Mouse (Mus musculus) ES-E14 (cell line): ENCODE measurements around the gene Mndal. TPM values are rescaled to one million over a fixed set of nuclear protein-coding genes. Genes with fewer than 3 reads are reported as not detected.
"Not testable (repeated sequence)": the region's sequence is repeated elsewhere in the genome, so short reads cannot be mapped to it uniquely, and the experiment has no call there.

ENCODE experiments used
- DNase-seq: peaks from one replicate; pipeline ENCODE4 v3.0.0-alpha.2; 2013; ENCODE audit warnings: low read depth, low spot score
- H3K27ac ChIP-seq: 2 replicates; pipeline ENCODE4 v1.5.1; 2012; ENCODE audit warnings: low read depth, mild to moderate bottlenecking, low read length, moderate library complexity, mixed read lengths; ENCODE audit not compliant: poor library complexity, insufficient read depth, severe bottlenecking
- H3K36me3 ChIP-seq: 2 replicates; pipeline ENCODE4 v1.6.1; 2012; ENCODE audit warnings: mild to moderate bottlenecking, low read length, moderate library complexity, mixed read lengths; ENCODE audit not compliant: control insufficient read depth, poor library complexity, insufficient read depth, severe bottlenecking
- H3K4me1 ChIP-seq, 2 experiments: fragments of 150-350 bp in 1 of 2; sonication (generic) in 1 of 2; 2 replicates each; pipeline ENCODE4 v1.6.1; 2012; ENCODE audit warnings: low read length in 2 of 2, mild to moderate bottlenecking in 1 of 2, mixed read lengths in 1 of 2; ENCODE audit not compliant: control insufficient read depth in 2 of 2, insufficient read depth in 2 of 2, poor library complexity in 1 of 2
- H3K4me3 ChIP-seq, 2 experiments: fragments of 150-350 bp in 1 of 2; sonication (generic) in 1 of 2; 2 replicates each; pipeline ENCODE4 v1.5.1; 2012; ENCODE audit warnings: low read length in 2 of 2, low read depth in 1 of 2, mild to moderate bottlenecking in 1 of 2, mixed read lengths in 1 of 2; ENCODE audit not compliant: insufficient read depth in 1 of 2, poor library complexity in 1 of 2, severe bottlenecking in 1 of 2
- H3K9ac ChIP-seq: 2 replicates; pipeline ENCODE4 v1.6.1; 2012; ENCODE audit warnings: low read depth, mild to moderate bottlenecking, low read length, mixed read lengths; ENCODE audit not compliant: poor library complexity, insufficient read depth, severe bottlenecking
- H3K9me3 ChIP-seq: fragments of 150-350 bp; sonication (generic); 2 replicates; pipeline ENCODE4 v1.6.1; 2012; ENCODE audit warnings: low read depth, mild to moderate bottlenecking, low read length; ENCODE audit not compliant: control insufficient read depth, insufficient read depth
- CHD2 ChIP-seq: IDR thresholded peaks from 2 replicates; pipeline ENCODE4 v1.6.1; 2014; ENCODE audit warnings: mild to moderate bottlenecking, low read depth, low read length, inconsistent platforms
- HCFC1 ChIP-seq: IDR thresholded peaks from 2 replicates; pipeline ENCODE4 v1.6.1; 2012; ENCODE audit warnings: low read length, inconsistent platforms, borderline replicate concordance; ENCODE audit not compliant: insufficient read depth
- MAFK ChIP-seq: IDR thresholded peaks from 2 replicates; pipeline ENCODE4 v1.6.1; 2014; ENCODE audit warnings: mild to moderate bottlenecking, low read depth, low read length, inconsistent platforms; ENCODE audit not compliant: insufficient read depth
- ZC3H11A ChIP-seq: IDR thresholded peaks from 2 replicates; pipeline ENCODE4 v1.6.1; 2012; ENCODE audit warnings: low read depth, mild to moderate bottlenecking, inconsistent platforms, low read length, borderline replicate concordance
- ZNF384 ChIP-seq: IDR thresholded peaks from 2 replicates; pipeline ENCODE4 v1.6.1; 2012; ENCODE audit warnings: low read depth, low read length, inconsistent platforms
- in situ Hi-C, 2 experiments: fragments of 600-800 bp; cut with MboI; formaldehyde crosslinking; loops; one replicate each; pipeline ENCODE4 v1.15.1; 2025; ENCODE audit warnings: low sequenced_read_pairs in 2 of 2, inconsistent platforms in 1 of 2; ENCODE audit not compliant: unreplicated experiment in 2 of 2
- total RNA-seq: library from RNA; depleted of rRNA; stranded (reverse); fragments of 300-350 nt; gene quantifications from 2 replicates; pipeline ENCODE4 v1.2.3, GENCODE M21; 2012

Gene Mndal
- total RNA-seq, 1 experiment: 0.40 TPM

DNA sequence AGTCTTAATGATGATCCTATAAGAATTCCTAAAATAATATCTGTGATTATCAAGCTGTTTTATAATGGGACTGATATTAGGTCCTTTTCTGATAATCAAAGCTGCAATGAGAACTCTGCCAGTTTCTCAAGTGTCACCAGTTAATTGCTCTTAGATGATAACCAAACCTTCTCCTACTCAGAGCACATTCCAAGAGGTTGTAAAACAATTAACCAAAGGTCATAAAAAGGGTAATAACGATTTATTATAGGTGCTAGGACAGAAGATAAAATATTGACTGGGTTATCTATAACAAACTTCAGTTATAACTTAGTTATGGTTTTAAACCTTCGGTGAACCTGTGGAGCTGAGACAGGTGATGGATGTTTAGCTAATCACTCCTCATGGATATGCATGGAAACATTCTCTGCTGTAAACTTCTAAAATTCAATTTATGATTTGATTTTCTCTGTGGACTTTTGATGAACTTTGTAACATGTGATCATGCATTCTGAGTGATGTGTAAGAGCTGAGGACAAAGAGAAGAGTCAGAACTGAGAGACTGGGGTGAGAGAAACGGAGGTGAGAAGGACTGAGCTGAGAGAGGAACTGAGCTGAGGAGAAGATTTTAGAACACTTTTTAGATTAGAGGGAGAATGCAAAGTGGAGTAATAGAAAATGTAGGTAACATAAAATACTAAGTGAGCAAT, 13.7 kb upstream of the Mndal start:
- in situ Hi-C loops, H3K4me3 ChIP-seq, DNase-seq, H3K4me1 ChIP-seq, H3K27ac ChIP-seq, H3K9me3 ChIP-seq, H3K9ac ChIP-seq, H3K36me3 ChIP-seq: not testable (repeated sequence)

DNA sequence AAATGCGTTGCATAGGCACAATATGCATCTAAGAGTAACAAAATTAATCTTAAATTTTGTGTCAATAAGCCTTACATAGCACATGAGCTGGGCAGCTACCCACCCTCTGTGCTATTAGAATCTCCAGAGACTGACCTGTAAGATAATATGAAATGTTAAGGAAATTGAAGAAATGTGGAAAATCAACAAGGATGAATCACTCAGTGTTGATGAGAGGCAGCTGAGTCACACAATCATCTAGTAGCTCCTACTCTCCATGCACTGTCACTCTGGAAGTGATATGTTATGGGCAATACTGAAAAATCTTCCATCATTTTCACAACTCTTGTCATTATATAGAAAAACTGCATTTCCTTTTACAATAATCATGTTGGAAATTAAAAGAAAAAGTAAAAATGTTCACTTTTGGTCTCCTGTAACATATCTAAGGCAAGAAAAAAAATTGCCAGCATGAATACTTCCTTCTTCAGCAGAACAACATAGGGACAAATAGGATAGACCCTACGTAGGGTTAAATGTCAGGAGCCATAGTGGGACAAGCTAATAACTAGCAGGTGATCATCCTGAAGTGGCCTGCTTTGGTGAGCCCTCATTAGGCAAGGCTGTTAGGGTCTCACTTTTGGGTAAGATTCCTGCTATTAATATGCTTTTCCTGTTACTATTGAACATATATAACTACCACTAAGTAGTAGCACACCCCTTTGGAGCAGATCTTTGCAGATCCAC, 12.9 kb upstream of the Mndal start:
- H3K4me3 ChIP-seq: no peak overlapping the region
- TF ChIP-seq ZC3H11A: no peak
- TF ChIP-seq ZNF384: no peak
- TF ChIP-seq MAFK: no peak
- TF ChIP-seq CHD2: no peak
- no peak for TF ChIP-seq HCFC1
- H3K4me1 ChIP-seq: no peaks in the 10 kb centered on the region
- no peak for DNase-seq
- in situ Hi-C loops: no loop called here
- no peak overlapping the region for H3K9ac ChIP-seq
- H3K36me3 ChIP-seq: no peaks in the 10 kb centered on the region
- no peaks in the 10 kb centered on the region for H3K9me3 ChIP-seq
- no peak overlapping the region for H3K27ac ChIP-seq

DNA sequence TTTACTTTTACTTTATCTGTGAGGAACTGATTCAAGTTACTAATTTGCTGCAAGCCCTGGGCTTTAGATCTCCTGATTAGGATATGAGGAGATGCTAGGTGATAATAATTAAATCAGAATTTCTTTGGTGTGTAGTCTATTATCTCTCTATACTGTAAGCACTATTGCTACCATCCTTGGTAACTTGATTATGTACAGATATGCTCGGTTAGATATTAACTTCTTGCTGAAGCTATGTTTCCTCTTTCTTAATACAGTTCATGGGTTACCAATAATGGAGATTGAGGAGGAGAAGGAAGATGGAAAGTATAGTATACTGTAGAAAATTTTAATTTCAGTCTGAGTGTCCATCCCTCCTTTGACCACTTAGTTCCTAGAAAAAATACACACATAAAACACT, 11.3 kb upstream of the Mndal start:
- DNase-seq: no peak
- TF ChIP-seq ZC3H11A: no peak
- TF ChIP-seq MAFK: no peak
- no peak for TF ChIP-seq CHD2
- no peak for TF ChIP-seq HCFC1
- TF ChIP-seq ZNF384: no peak
- H3K36me3 ChIP-seq: no peaks in the 10 kb centered on the region
- H3K4me3 ChIP-seq: no peak overlapping the region
- H3K9me3 ChIP-seq: no peaks in the 10 kb centered on the region
- H3K9ac ChIP-seq: no peak overlapping the region
- in situ Hi-C loops: no loop called here
- H3K4me1 ChIP-seq: no peaks in the 10 kb centered on the region
- H3K27ac ChIP-seq: no peak overlapping the region

DNA sequence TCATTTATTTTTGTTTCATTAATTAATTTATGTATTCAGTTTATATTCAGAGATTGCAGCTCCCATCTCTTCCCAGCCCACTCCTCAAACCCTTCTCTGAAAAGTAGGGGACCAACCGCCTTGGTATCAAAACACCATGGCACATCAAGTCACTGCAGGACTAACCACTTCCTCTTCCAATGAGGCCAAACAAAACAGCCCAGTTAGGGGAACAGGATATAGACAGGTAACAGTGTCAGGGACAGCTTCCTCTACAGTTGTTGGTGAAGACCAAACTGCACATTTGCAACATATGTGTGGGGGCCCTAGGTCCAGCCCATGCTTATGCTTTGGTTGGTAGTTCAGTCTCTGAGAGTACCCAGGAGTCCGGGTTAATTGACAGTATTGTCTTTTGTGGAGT, 6.8 kb upstream of the Mndal start:
- in situ Hi-C loops: loop anchor here in 1 of 2 experiments (5.0 kb wide), 1 partner anchor 142 kb away; no protein-coding TSS in a partner anchor

DNA sequence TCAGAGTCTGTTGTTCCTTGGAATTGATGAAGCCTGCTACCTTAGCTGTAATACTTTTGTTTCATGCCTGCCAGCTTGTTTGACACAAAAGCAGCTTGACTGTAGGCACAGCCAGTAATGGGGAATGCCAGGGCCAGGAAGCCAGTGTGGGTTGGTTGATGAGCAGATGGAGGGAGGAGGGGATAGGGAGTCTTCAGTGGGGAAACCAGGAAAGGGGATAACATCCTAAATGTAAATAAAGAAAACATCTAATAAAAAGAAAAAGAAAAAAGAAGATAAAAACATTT, 432 bp upstream of the Mndal start:
- H3K9me3 ChIP-seq, H3K4me1 ChIP-seq, H3K27ac ChIP-seq, H3K4me3 ChIP-seq, H3K9ac ChIP-seq, DNase-seq, H3K36me3 ChIP-seq: not testable (repeated sequence)
- in situ Hi-C loops: loop anchor here in 1 of 2 experiments (5.0 kb wide), 1 partner anchor 65 kb away; no protein-coding TSS in a partner anchor

More for the DNA sequence above, 6.8 kb upstream of the Mndal start:
- DNase-seq, H3K9me3 ChIP-seq, H3K36me3 ChIP-seq, H3K4me3 ChIP-seq, H3K9ac ChIP-seq, H3K27ac ChIP-seq, H3K4me1 ChIP-seq: not testable (repeated sequence)

DNA sequence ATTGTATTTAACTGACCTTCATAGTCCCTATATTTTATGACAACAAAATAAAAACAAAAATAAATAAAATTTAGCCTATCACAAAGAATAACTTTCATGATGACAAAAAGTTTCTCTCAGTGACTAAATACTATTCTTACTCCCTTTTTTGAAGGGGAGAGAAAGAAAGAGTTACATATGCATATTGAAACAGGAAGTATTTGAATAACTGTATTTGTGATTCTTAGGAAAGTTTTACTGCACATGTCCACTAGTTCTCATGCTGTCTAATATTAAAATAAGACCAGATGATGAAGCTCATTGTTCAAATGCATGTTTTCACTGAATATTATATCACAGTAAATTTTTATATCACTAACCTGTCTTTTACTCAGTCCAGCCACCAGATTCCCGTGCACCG, 769 bp downstream of the Mndal start:
- not testable (repeated sequence) for H3K9ac ChIP-seq, H3K4me1 ChIP-seq, DNase-seq, H3K27ac ChIP-seq, H3K4me3 ChIP-seq, H3K36me3 ChIP-seq, H3K9me3 ChIP-seq
- in situ Hi-C loops: loop anchor here in 1 of 2 experiments (5.0 kb wide), 1 partner anchor 64 kb away; no protein-coding TSS in a partner anchor

DNA sequence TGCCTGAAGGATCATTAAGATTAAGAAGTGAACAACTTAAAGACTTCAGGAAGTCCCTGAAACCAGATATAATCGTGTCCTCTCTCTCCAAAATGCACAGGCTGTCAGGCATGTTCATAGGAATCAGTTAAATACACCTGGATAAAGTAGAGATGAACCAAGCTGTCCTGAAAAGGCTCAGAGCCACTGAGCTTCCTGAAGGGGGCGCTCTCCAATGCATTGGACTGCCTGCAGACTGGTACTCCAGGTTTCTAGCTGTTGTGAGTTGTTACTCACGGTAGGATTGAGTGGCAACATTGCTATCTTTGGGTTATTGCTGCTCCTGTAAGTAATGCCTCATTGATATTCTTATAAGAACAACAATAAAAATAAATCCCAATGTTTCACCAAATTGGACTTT, 23.0 kb downstream of the Mndal start:
- H3K4me1 ChIP-seq, H3K9me3 ChIP-seq, H3K9ac ChIP-seq, H3K27ac ChIP-seq, H3K4me3 ChIP-seq, H3K36me3 ChIP-seq, DNase-seq: not testable (repeated sequence)
- in situ Hi-C loops: loop anchor here in 1 of 2 experiments (10.0 kb wide), 1 partner anchor 154 kb away; the partner anchor contains the start of gene Ifi204
